Mouse (Mus musculus) stomach, embryonic 14.5 days (tissue): ENCODE results near the gene Slc9a5. TPM values are rescaled to one million over a fixed set of nuclear protein-coding genes. Genes with fewer than 3 reads are reported as not detected.
A peak's percentile ranks its signal among the peaks of the same experiment; 100 is the strongest.

Experiments used
- ATAC-seq: fragments of 200-750 bp; cut with Nextera tagmentation; 2 replicates; pipeline ENCODE4 v1.8.0; 2017; ENCODE audit warnings: low read depth, moderate TSS enrichment; ENCODE audit not compliant: insufficient number of reproducible peaks, insufficient read depth, low FRiP score
- H3K27ac ChIP-seq: fragments of 300-500 bp; sonication (generic); 2 replicates; pipeline ENCODE4 v1.5.1; 2014; ENCODE audit warnings: mild to moderate bottlenecking, low read length, moderate library complexity, mixed read lengths
- H3K27me3 ChIP-seq: fragments of 300-500 bp; sonication (generic); 2 replicates; pipeline ENCODE4 v1.6.1; 2014; ENCODE audit warnings: low read length, control low read depth, mixed read lengths; ENCODE audit not compliant: control insufficient read depth, insufficient read depth
- H3K36me3 ChIP-seq: fragments of 300-500 bp; sonication (generic); 2 replicates; pipeline ENCODE4 v1.6.1; 2014; ENCODE audit warnings: mild to moderate bottlenecking, control low read depth, low read length, moderate library complexity, mixed read lengths; ENCODE audit not compliant: control insufficient read depth, insufficient read depth
- H3K4me1 ChIP-seq: fragments of 300-500 bp; sonication (generic); 2 replicates; pipeline ENCODE4 v1.6.1; 2014; ENCODE audit warnings: low read length, control low read depth, mixed read lengths; ENCODE audit not compliant: control insufficient read depth, insufficient read depth
- H3K4me2 ChIP-seq: fragments of 300-500 bp; sonication (generic); replicated peaks from 2 replicates; pipeline ENCODE4 v1.6.1; 2014; ENCODE audit warnings: low read depth, low read length, control low read depth
- H3K4me3 ChIP-seq: fragments of 300-500 bp; sonication (generic); 2 replicates; pipeline ENCODE4 v1.5.1; 2014; ENCODE audit warnings: low read depth, low read length, control low read depth
- H3K9ac ChIP-seq: fragments of 300-500 bp; sonication (generic); replicated peaks from 2 replicates; pipeline ENCODE4 v1.6.1; 2014; ENCODE audit warnings: low read depth, mild to moderate bottlenecking, control low read depth, low read length, moderate library complexity, mixed read lengths
- H3K9me3 ChIP-seq: fragments of 300-500 bp; sonication (generic); 2 replicates; pipeline ENCODE4 v1.6.1; 2016; ENCODE audit warnings: low read depth, low read length, control low read depth; ENCODE audit not compliant: control insufficient read depth
- WGBS: fragments of 180-500 bp; shearing (Covaris S2); extraction: QIAGEN DNeasy Blood & Tissue Kit; methylation state at CpG from one replicate; pipeline ENCODE4 v1.1.7; 2014; 5-methylcytosine and 5-hydroxymethylcytosine counted together
- polyA plus RNA-seq: library from polyadenylated mRNA; unstranded; fragments of >200 nt; fragmentation: Nextera tagmentation; extraction: Ambion mirVana; gene quantifications from 2 replicates; pipeline ENCODE4 v1.2.1, GENCODE M21; 2014

The Slc9a5 gene
- 3.2 and 3.7 TPM in 2 replicates for polyA plus RNA-seq

DNA sequence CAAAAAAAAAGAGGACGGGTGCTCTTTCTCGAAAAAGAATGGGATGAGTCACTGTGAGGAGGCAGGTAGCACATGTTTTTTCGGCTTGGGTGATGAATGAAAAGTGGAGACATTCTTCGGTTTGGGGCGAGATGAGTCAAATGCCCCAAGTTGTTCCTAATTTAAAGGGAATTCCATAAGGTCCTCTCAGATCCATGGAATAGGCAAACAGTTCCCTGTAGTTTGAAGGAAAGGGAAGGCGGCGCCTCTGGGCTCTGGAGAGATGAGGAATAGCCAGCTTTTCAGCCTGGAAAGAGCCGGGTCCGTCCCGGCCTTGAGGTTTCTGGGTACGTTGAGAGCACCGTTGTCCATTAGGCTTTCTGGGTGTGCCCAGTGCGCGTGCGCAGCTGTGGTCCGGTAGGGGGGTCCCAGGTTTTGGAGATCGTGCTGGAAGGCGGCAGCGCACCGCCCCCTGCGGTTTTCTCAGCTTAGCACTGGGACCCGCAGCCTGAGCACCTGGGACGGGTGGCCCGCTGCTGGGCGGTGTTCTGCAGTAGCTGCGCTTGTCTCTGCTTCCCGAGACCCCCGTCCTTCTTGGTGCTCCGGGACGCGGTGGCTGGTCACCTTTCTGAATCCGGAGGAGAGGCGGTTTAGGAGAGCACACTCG is at the start of gene Slc9a5:
Slc9a5 (plus strand) TSS at position 394 of the 646 bp plus-strand sequence.
- H3K9me3 ChIP-seq: no peaks in the 10 kb centered on the region
- peaks cover 20% of the 10 kb centered on the region for H3K4me1 ChIP-seq
- no peaks in the 10 kb centered on the region for H3K27me3 ChIP-seq
- H3K9ac ChIP-seq: peak within 1 kb of the TSS; percentile 67
- peak within 1 kb of the TSS; percentile 80 for H3K4me3 ChIP-seq
- H3K27ac ChIP-seq: peak within 1 kb of the TSS; percentile 89
- no peaks in the 10 kb centered on the region for H3K36me3 ChIP-seq
- WGBS: under 1% methylated on average over 34 of the region's 34 CpGs
- peak within 1 kb of the TSS; percentile 95 for H3K4me2 ChIP-seq
- ATAC-seq: no peak

GRCm38 (mm10) chr8:105299962-105300361 is 48.7 kb upstream of the Slc9a5 start:
- WGBS: 88% methylated on average over 8 of the region's 8 CpGs
- peaks cover 46% of the 10 kb centered on the region for H3K36me3 ChIP-seq

GRCm38 (mm10) chr8:105303396-105303795 is 45.2 kb upstream of the Slc9a5 start:
- peaks cover 33% of the 10 kb centered on the region for H3K4me1 ChIP-seq
- H3K27ac ChIP-seq: no peak overlapping the region
- H3K9me3 ChIP-seq: no peaks in the 10 kb centered on the region
- H3K4me3 ChIP-seq: no peak overlapping the region
- peaks cover 60% of the 10 kb centered on the region for H3K36me3 ChIP-seq
- no peaks in the 10 kb centered on the region for H3K27me3 ChIP-seq
- H3K9ac ChIP-seq: no peak overlapping the region
- H3K4me2 ChIP-seq: no peak overlapping the region
- ATAC-seq: no peak
- 79% methylated on average over 8 of the region's 8 CpGs for WGBS

More at GRCm38 (mm10) chr8:105299962-105300361, 48.7 kb upstream of the Slc9a5 start:
- Histone ChIP-seq H3K4me2 (no peak overlapping the region), H3K27ac (no peak overlapping the region), H3K4me1 (peaks cover 28% of the 10 kb centered on the region), H3K4me3 (no peak overlapping the region), H3K9me3 (no peaks in the 10 kb centered on the region), H3K9ac (no peak overlapping the region), H3K27me3 (no peaks in the 10 kb centered on the region)
- ATAC-seq: peak; percentile 54; the same call in 1 of the 2 replicates

DNA sequence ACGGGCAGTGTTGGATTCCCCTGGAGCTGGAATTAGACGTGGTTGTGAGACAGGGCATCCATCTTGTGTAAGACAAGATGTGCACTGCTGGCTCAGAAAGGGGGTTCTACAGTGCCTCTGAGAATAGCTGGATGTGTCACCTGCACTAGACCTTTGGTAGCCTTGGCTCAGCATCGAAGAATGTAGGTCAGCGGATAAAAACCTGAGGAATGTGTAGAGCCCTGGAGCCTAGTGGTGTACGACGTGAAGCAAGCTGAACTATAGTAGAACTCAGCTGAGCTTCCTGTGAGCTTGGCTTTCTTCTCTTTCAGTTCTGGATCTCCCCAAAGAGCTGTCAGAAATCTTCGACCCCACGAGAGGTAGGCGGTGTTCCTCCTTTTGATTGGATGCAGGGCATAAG is 44.8 kb upstream of the Slc9a5 start:
- ATAC-seq: no peak
- Histone ChIP-seq H3K36me3 (peaks cover 64% of the 10 kb centered on the region), H3K9ac (no peak overlapping the region), H3K27ac (no peak overlapping the region), H3K9me3 (no peaks in the 10 kb centered on the region), H3K4me3 (no peak overlapping the region), H3K27me3 (no peaks in the 10 kb centered on the region), H3K4me1 (peaks cover 28% of the 10 kb centered on the region), H3K4me2 (no peak overlapping the region)
- 82% methylated on average over 9 of the region's 9 CpGs for WGBS

DNA sequence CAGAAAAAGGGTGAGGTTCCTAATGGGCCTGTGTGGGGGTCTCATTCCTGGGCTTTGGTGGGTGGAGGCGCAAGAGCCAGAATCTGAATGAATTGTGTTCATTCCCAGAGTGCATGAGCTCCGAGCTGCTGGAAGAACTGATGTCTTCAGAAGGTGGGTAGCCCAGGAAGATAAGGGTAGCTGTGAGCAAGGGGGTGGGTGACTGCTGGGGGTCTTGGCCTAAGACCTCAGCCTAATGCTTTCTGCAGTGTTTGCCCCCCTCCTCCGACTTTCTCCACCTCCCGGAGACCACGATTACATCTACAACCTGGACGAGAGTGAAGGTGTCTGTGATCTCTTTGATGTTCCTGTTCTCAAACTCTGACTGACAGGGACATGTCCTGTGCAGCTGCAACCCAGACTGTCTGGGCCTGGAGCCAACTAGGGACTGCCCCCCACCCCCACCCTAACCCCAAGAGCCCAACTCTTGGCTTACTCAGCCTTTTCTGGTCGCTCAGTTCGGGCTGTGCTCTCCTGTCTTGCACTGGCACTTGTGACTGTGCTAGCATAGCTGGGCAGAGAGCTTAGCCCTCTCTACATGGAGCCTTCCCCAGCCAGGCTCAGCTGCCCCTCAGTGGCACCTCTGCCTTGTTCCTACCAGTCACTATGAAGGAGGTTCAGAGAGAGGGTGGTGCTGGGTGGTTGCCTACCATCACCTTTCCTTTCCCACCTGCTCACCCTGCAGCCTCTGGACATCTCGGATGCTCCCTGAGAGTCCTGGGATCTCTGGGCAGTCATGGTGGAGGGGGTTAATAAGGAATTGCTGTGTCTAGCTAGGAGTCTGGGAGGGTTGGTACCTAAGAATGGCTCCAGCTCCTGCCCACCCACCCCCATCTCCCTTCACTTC is 44.1 kb upstream of the Slc9a5 start:
- H3K4me2 ChIP-seq: 0 out of 2 replicates have a peak overlapping the region, but pooled peaks have one; percentile 71
- H3K36me3 ChIP-seq: peaks cover 66% of the 10 kb centered on the region
- H3K9ac ChIP-seq: no peak overlapping the region
- no peaks in the 10 kb centered on the region for H3K27me3 ChIP-seq
- H3K4me1 ChIP-seq: peaks cover 26% of the 10 kb centered on the region
- no peak overlapping the region for H3K4me3 ChIP-seq
- peak overlapping the region; percentile 61; the same call in 1 of the 2 replicates for H3K27ac ChIP-seq
- no peaks in the 10 kb centered on the region for H3K9me3 ChIP-seq
- 54% methylated on average over 9 of the region's 9 CpGs for WGBS
- no peak for ATAC-seq

DNA sequence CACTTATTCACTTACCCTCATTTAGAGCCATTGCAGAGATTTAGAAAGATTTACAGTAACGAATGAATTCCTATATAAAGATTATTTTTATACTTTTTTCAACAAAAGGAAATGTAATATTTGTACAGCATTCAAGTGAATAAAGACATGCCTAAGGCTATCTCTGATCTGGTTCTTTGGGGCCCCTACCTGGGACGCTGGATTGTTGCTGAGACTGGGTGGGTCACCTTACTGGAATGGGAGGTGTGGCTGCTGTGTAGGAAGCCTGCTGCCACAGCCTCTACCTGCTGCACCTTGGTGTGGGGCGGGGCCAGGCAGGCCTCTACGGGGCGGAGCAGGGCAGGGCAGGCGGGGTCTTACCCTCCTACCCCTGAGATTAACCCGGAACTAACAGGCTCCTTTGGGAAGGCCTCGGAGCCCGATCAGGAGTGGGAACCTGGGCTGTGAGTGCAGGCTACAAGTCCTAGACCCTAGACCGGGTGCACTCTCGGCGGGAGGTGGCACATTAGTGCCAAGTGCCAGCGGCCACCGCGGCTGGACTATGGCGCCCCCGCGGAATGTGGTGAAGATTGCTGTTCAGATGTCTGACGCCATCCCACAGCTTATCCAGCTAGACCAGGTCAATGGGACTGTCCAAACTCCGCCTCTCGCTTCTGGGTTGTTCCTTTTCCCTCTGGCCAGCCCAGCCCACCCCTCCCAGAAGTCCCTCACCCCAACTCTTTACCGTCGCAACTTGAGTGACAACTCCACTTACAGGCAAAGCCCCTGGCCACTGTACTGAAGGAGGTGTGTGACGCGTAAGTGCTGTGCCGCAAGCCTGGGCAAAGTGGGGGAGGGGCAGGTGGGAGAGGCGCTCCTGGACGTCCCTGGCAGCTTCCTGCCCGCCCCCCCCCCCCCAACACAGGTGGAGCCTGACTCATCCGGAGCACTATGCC is 43.2 kb upstream of the Slc9a5 start, which contains the start of gene Elmo3:
Elmo3 (plus strand) TSS at position 391 of the 935 bp plus-strand sequence.
- H3K36me3 ChIP-seq: peaks cover 59% of the 10 kb centered on the region
- peak within 1 kb of the TSS; percentile 85 for H3K27ac ChIP-seq
- ATAC-seq: peak; percentile 92
- H3K4me1 ChIP-seq: peaks cover 26% of the 10 kb centered on the region
- peak within 1 kb of the TSS; percentile 71 for H3K4me2 ChIP-seq
- H3K9me3 ChIP-seq: no peaks in the 10 kb centered on the region
- H3K9ac ChIP-seq: peak within 1 kb of the TSS; percentile 36; the same call in 1 of the 2 replicates
- H3K4me3 ChIP-seq: peak within 1 kb of the TSS; percentile 36
- H3K27me3 ChIP-seq: no peaks in the 10 kb centered on the region
- WGBS: 4% methylated on average over 29 of the region's 30 CpGs

DNA sequence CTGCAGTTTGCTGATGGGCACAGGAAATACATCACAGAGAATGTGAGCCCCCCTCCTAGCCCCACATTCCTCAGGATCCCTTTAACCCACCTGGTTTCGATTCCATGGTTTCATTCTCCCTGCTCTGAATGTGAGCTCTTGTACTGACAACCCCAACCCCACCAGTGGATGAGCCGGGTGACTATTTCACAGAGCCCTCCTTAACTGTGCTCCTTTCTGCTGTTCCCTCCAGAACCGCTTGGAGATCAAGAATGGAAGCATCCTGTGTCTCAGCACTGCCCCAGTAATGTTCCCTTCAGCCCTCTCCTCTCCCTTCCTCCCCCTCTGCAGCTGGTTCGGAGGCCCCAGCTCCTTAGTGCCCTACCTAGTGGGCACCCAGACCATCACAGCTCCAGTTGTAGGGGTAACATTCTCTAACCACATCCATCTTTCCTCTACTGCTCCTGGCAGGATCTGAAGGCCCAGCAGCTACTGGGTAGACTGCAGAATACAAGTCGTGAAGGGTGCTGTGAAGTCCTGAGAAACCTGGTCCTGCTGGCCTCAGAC is 42.4 kb upstream of the Slc9a5 start:
- Histone ChIP-seq H3K36me3 (peaks cover 51% of the 10 kb centered on the region), H3K4me2 (peak overlapping the region; percentile 71), H3K27me3 (no peaks in the 10 kb centered on the region), H3K4me1 (peaks cover 26% of the 10 kb centered on the region), H3K27ac (peak overlapping the region; percentile 85), H3K9ac (peak overlapping the region; percentile 36; the same call in 1 of the 2 replicates), H3K4me3 (peak overlapping the region; percentile 36), H3K9me3 (no peaks in the 10 kb centered on the region)
- WGBS: 38% methylated on average over 5 of the region's 5 CpGs
- 0 out of 2 replicates have a peak, but pooled peaks have one; percentile 5 for ATAC-seq
